Mouse (Mus musculus): ENCODE results near the gene Cdh13. TPM values are rescaled to one million over a fixed set of nuclear protein-coding genes. Genes with fewer than 3 reads are reported as not detected.

Cdh13 gene
- polyA plus RNA-seq, 1 experiment from 2014 or later, result 3.5 TPM

- Histone ChIP-seq H3K36me3 (no peaks in the 10 kb centered on the region), H3K27ac (no peak overlapping the region), H3K4me3 (no peak overlapping the region), H3K9ac (no peak overlapping the region), H3K27me3 (no peaks in the 10 kb centered on the region), H3K4me1 (no peaks in the 10 kb centered on the region), H3K9me3 (no peaks in the 10 kb centered on the region), H3K4me2 (no peak overlapping the region)
- WGBS, result 23% methylated on average over 8 of the region's 8 CpGs
- peak; percentile 46; the same call in 1 of the 2 replicates for ATAC-seq (ENCODE audit: borderline replicate concordance, extremely low read depth, low FRiP score, low TSS enrichment)
These were observed 1077.3 kb downstream of the Cdh13 start for GRCm38 (mm10) chr8:119360686-119361295.

Data from lung, embryonic 15.5 days (tissue).